Mouse (Mus musculus): ENCODE measurements around the gene Olfr145.

The Olfr145 gene

GRCm38 (mm10) chr9:37896661-37897060 is at the start of gene Olfr145:
Gene Olfr145, plus strand, starts transcription at chr9:37896724.
- DNase-seq: no peak

GRCm38 (mm10) chr9:37849267-37849666 is 47.3 kb upstream of the Olfr145 start:
- no peak for DNase-seq

DNA sequence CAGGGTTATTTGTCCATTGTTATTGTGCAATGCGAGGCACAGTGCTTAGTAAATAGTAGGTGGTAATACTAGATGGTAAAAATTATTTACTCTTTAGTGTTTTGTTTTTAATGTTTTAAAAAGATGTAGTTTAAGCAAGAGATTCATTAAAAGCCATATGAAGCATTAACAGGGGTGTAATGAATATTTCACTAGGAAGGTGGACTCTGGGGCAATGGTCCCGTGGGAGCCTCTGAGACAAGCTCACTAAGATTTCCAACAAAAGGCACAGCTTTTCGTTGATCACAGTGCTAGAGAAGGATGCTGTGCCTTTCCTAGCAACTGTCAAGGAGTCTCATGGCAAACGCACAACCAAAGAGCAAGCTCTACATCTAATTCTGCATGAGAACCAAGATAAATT is 42.6 kb upstream of the Olfr145 start, which contains the start of gene Olfr877:
Gene Olfr877 (plus strand): TSS at position 301 of the 400 bp plus-strand sequence.
- DNase-seq: no peak

GRCm38 (mm10) chr9:37863325-37863724 is 33.2 kb upstream of the Olfr145 start:
- no peak for DNase-seq

DNA sequence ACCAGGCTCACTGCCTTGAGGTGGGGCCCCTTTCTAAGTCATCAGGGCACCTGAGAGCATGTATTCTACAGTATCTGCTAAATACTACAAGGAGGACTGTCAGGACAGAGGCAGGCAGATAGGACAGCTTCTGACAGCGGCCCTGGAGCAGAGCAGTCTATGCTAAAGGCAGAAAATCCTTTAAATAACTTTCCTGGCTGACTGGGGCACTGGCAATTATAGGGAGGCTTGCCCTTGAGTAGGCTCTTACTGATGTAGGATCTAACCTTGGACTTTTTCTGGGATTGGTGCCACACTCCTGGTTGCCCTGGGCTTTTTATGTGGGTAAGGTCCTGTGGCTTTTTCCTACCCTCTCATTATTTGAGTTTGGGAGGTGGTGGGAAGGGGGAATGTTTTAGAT is 26.3 kb upstream of the Olfr145 start:
- no peak for DNase-seq

GRCm38 (mm10) chr9:37871097-37871496 is 25.4 kb upstream of the Olfr145 start:
- DNase-seq: no peak

- no peak for DNase-seq
Observed at GRCm38 (mm10) chr9:37871536-37871935, 25.0 kb upstream of the Olfr145 start.

DNA sequence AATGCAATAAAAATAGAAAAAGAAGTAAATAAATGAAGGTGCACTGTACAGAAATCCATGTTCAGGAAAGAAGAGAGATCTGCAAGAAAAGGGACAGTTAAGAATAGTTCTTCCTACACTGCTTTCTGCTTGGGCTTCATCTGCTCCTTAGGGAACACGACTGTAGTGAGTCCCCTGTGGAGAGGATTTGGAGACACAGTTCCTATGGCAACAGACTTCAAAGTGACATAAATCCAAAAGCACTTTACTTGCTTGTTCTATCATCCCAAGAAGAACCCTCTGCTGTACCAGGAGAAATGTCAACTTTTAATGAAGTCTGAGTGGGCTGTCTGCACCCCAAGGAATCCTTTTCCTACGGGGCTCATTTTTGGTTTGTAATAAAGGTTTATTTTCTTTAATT is 5.6 kb upstream of the Olfr145 start:
- DNase-seq: no peak

DNA sequence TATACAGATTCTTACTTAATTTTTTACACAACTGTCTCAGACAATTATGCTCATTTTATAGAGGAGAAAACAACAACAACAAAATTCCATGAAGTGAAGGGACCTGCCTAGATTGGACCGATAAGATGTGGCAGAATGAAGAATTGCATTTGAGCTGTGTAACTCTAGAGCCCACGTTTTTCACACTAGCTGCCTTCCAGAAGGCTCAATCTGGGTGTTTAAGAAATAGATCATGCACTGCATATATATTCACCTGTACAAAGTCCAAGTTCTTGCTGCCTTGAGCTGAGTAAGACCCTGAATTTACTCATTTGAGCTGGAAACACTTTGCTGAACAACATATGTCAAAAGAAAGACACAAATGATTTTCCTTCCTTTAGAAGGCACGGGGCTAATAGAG is 9.0 kb downstream of the Olfr145 start:
- no peak for DNase-seq

DNA sequence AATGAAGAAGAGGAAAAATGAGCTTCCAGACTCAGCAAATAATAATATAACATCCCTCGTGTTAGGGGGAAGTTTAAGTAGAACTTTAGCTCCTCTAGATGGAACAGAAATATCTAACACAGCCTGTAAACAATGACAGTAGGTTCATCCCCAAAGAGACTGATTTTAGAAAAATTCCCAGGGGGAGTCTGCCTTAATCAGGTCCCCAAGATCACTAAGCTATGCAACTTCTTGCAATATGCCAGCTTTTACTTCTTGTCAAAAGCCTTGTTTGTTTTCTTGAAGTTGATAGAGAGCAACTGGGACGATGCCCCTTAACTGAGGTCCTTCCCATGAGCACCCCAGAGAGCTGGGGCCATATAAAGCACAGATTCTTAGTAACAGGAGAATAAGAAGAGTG is 21.0 kb downstream of the Olfr145 start, which contains the start of gene Olfr878:
Gene Olfr878 (plus strand): TSS at position 301 of the 400 bp plus-strand sequence.
- DNase-seq: no peak

DNA sequence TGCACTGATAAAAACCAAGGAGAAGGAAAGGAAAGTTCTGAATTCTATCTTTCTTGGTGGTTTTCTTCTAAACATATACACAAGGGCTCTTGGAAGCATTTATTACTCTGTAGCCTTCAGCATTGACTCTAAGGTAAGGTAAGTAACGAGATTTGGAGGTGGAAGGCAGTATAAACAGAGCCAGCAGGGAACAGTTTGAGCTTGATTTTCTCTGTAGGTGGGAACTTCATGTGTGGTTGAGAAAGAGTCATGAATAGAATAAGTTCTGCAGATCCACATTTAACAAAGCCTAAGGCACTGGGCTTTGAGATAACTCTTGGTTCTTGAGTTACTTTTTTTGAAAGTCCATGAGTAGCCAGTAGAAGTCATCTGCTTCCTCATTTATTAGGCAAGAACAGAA is 21.5 kb downstream of the Olfr145 start:
- no peak for DNase-seq

GRCm38 (mm10) chr9:37924194-37924593 is 27.7 kb downstream of the Olfr145 start:
- no peak for DNase-seq

- no peak for DNase-seq
Observed at GRCm38 (mm10) chr9:37925445-37925844, 28.9 kb downstream of the Olfr145 start.

GRCm38 (mm10) chr9:37926019-37927013 is 29.8 kb downstream of the Olfr145 start:
- no peak for DNase-seq

GRCm38 (mm10) chr9:37932519-37932918 is 36.0 kb downstream of the Olfr145 start:
- DNase-seq: peak; percentile 23 to 48

GRCm38 (mm10) chr9:37934146-37934545 is 37.6 kb downstream of the Olfr145 start:
- DNase-seq: no peak

- DNase-seq: no peak
Observed at GRCm38 (mm10) chr9:37941167-37941566, 44.6 kb downstream of the Olfr145 start.
